Mouse (Mus musculus): ENCODE data around the gene Spire2.

DNA sequence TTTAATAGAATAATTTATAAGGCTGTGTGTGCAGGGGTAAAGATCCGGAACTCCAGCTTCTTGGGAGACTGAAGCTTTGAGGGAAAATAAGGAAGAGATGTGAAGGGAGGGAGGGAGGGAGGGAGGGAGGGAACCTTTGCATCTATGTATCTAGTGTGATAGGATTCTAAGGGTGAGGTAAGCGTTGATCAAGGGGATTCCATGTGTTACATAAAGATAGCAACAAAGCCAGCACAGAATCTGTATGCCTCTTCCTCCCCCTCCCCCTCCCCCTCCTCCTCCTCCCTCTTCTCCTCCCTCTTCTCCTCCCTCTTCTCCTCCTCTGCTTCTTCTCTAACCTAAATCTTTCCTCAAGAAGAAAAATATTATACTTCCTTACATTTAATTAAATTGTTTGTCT is 14.8 kb downstream of the Spire2 start:
- TF ChIP-seq CTCF (IDR thresholded peaks at IDR 0.05; ENCODE audit: borderline replicate concordance, insufficient read depth, low read length), result no peak
- no peak for TF ChIP-seq POLR2A (IDR thresholded peaks at IDR 0.05; ENCODE audit: low read depth, low read length)
